Mouse (Mus musculus): ENCODE data around the gene Zfp853. TPM values are rescaled to one million over a fixed set of nuclear protein-coding genes. Genes with fewer than 3 reads are reported as not detected.
A peak's percentile ranks its signal among the peaks of the same experiment; 100 is the strongest.

The Zfp853 gene
- polyA plus RNA-seq, 1 experiment, result 2.0 TPM

DNA sequence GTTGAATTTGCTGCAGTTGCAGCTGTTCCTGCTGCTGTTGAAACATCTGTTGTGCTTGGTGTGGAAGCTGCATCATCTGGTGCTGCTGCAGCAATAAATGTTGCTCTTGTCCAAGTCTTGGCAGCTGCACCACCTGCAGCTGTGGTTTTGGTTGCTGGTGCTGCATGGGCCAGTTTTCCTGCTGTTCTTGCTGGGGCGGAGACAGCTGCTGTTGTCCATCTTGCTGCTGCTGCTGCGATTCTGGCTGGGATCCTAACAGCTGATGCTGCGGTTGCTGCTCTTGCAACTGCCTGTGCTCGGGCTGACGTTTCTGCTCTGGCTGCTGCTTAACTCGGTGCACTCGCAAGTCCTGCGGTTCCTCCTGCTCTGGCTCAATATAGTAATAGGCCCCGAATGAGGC lies 4.1 kb downstream of the Zfp853 start:
- 64% methylated on average over 9 of the region's 9 CpGs for WGBS
- H3K4me1 ChIP-seq (ENCODE audit: control insufficient read depth, insufficient read depth, low read length), result no peaks in the 10 kb centered on the region
- no peak overlapping the region for H3K27ac ChIP-seq (ENCODE audit: insufficient read depth, low read length)
- DNase-seq, result no peak
- no peak for TF ChIP-seq CTCF (IDR thresholded peaks at IDR 0.05; ENCODE audit: borderline replicate concordance, insufficient read depth, low read depth, low read length)
- TF ChIP-seq POLR2A (IDR thresholded peaks at IDR 0.05; ENCODE audit: borderline replicate concordance, insufficient read depth, low read length), result no peak
- no peak overlapping the region for H3K4me3 ChIP-seq (replicated peaks; ENCODE audit: insufficient read depth, low read depth, low read length)
- H3K27me3 ChIP-seq (ENCODE audit: control insufficient read depth, insufficient read depth, low read length), result peaks cover 2% of the 10 kb centered on the region; the same call in 1 of the 2 replicates

DNA sequence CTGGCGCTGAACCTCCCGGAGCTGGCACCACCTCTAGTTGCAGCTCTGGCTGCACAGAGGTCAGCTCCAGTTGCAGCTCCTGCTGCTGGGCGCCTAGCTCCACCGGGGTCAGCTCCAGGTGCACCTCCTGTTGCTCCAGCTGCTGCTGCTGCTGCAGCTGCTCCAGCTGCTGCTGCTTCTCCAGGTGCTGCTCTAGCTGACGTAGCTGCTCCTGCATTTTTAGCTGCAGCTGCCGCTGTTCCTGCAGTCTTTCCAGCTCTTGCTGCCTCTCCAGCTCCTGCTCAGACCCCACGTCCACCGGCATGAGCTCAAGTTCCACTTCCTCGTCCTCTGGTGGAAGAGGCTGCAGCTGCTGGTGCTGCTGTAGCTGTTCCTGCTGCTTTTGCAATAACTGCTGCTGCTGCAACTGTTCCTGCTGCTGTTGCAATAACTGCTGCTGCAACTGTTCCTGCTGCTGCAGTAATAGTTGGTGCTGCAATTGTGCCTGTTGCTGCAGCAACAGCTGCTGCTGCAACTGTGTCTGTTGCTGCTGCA lies 5.0 kb downstream of the Zfp853 start:
- H3K27me3 ChIP-seq (ENCODE audit: control insufficient read depth, insufficient read depth, low read length), result peaks cover 2% of the 10 kb centered on the region; the same call in 1 of the 2 replicates
- H3K27ac ChIP-seq (ENCODE audit: insufficient read depth, low read length), result no peak overlapping the region
- H3K4me1 ChIP-seq (ENCODE audit: control insufficient read depth, insufficient read depth, low read length), result no peaks in the 10 kb centered on the region
- 43% methylated on average over 9 of the region's 9 CpGs for WGBS
- peak overlapping the region; percentile 57 for H3K4me3 ChIP-seq (replicated peaks; ENCODE audit: insufficient read depth, low read depth, low read length)
- no peak for TF ChIP-seq CTCF (IDR thresholded peaks at IDR 0.05; ENCODE audit: borderline replicate concordance, insufficient read depth, low read depth, low read length)
- TF ChIP-seq POLR2A (IDR thresholded peaks at IDR 0.05; ENCODE audit: borderline replicate concordance, insufficient read depth, low read length), result no peak
- DNase-seq, result no peak

- Histone ChIP-seq H3K4me1 (ENCODE audit: control insufficient read depth, insufficient read depth, low read length) (no peaks in the 10 kb centered on the region), H3K27ac (ENCODE audit: insufficient read depth, low read length) (no peak overlapping the region), H3K4me3 (replicated peaks; ENCODE audit: insufficient read depth, low read depth, low read length) (peak overlapping the region; percentile 57), H3K27me3 (ENCODE audit: control insufficient read depth, insufficient read depth, low read length) (no peaks in the 10 kb centered on the region)
- WGBS, result 6% methylated on average over 48 of the region's 48 CpGs
- peak; percentile 55 to 69 for DNase-seq
- TF ChIP-seq CTCF (IDR thresholded peaks at IDR 0.05; ENCODE audit: borderline replicate concordance, insufficient read depth, low read depth, low read length) (no peak), POLR2A (IDR thresholded peaks at IDR 0.05; ENCODE audit: borderline replicate concordance, insufficient read depth, low read length) (0 out of 2 replicates have a peak, but pooled peaks have one; percentile 12)
Observed at GRCm38 (mm10) chr5:143287774-143288328, 5.6 kb downstream of the Zfp853 start.

DNA sequence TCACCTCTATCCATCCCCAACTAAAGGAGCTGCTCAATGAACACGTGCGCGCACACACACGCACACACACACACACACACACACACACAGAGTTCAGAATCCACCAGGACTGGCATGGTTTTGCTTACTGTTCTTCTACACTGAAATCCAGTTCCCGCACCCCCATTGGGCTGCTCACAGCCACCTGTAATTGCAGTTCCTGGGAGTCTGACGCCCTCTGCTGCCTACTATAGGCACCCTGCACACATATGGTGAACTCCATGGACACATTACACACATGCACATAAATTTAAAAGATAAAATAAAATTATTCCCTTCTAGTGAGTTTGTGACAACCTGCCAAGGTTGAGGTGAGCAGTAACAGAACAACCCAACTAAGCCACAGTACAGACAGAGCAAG lies 8.7 kb downstream of the Zfp853 start:
- WGBS, result 51% methylated on average over 6 of the region's 6 CpGs
- Histone ChIP-seq H3K27ac (ENCODE audit: insufficient read depth, low read length) (no peak overlapping the region), H3K4me3 (replicated peaks; ENCODE audit: insufficient read depth, low read depth, low read length) (no peak overlapping the region), H3K4me1 (ENCODE audit: control insufficient read depth, insufficient read depth, low read length) (no peaks in the 10 kb centered on the region), H3K27me3 (ENCODE audit: control insufficient read depth, insufficient read depth, low read length) (no peaks in the 10 kb centered on the region)
- DNase-seq, result no peak
- TF ChIP-seq CTCF (IDR thresholded peaks at IDR 0.05; ENCODE audit: borderline replicate concordance, insufficient read depth, low read depth, low read length) (peak; percentile 43; the same call in 1 of the 2 replicates), POLR2A (IDR thresholded peaks at IDR 0.05; ENCODE audit: borderline replicate concordance, insufficient read depth, low read length) (no peak)

GRCm38 (mm10) chr5:143279247-143279646 lies 14.2 kb downstream of the Zfp853 start:
- 48% methylated on average over 10 of the region's 10 CpGs for WGBS
- no peak overlapping the region for H3K4me3 ChIP-seq (replicated peaks; ENCODE audit: insufficient read depth, low read depth, low read length)

DNA sequence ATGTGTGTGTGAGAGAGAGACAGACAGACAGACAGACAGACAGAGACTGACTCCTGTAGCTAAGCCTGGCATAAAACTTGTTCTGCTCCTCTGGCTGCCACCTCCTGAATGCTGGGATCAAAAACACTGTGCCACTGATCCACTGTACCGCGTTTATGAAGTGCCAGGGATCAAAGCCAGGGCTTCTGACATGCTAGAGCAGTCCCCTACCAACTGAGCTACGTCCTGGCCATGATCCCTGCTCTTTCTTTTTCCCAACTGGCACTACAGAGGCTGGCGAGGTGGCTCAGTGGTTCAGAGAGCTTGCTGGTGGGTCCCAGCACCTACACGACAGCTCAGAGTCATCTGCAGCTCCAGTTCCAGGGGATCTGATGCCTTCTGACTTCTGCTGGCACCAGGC lies 17.7 kb downstream of the Zfp853 start:
- TF ChIP-seq CTCF (IDR thresholded peaks at IDR 0.05; ENCODE audit: borderline replicate concordance, insufficient read depth, low read depth, low read length) (no peak), POLR2A (IDR thresholded peaks at IDR 0.05; ENCODE audit: borderline replicate concordance, insufficient read depth, low read length) (no peak)
- H3K27ac ChIP-seq (ENCODE audit: insufficient read depth, low read length), result no peak overlapping the region
- H3K4me1 ChIP-seq (ENCODE audit: control insufficient read depth, insufficient read depth, low read length), result peaks cover 5% of the 10 kb centered on the region
- H3K27me3 ChIP-seq (ENCODE audit: control insufficient read depth, insufficient read depth, low read length), result no peaks in the 10 kb centered on the region
- H3K4me3 ChIP-seq (replicated peaks; ENCODE audit: insufficient read depth, low read depth, low read length), result no peak overlapping the region
- 13% methylated on average over 5 of the region's 5 CpGs for WGBS
- DNase-seq, result no peak

More at GRCm38 (mm10) chr5:143279247-143279646, 14.2 kb downstream of the Zfp853 start:
- DNase-seq, result no peak
- no peaks in the 10 kb centered on the region for H3K27me3 ChIP-seq (ENCODE audit: control insufficient read depth, insufficient read depth, low read length)
- TF ChIP-seq CTCF (IDR thresholded peaks at IDR 0.05; ENCODE audit: borderline replicate concordance, insufficient read depth, low read depth, low read length), result no peak
- TF ChIP-seq POLR2A (IDR thresholded peaks at IDR 0.05; ENCODE audit: borderline replicate concordance, insufficient read depth, low read length), result no peak
- no peaks in the 10 kb centered on the region for H3K4me1 ChIP-seq (ENCODE audit: control insufficient read depth, insufficient read depth, low read length)
- no peak overlapping the region for H3K27ac ChIP-seq (ENCODE audit: insufficient read depth, low read length)

DNA sequence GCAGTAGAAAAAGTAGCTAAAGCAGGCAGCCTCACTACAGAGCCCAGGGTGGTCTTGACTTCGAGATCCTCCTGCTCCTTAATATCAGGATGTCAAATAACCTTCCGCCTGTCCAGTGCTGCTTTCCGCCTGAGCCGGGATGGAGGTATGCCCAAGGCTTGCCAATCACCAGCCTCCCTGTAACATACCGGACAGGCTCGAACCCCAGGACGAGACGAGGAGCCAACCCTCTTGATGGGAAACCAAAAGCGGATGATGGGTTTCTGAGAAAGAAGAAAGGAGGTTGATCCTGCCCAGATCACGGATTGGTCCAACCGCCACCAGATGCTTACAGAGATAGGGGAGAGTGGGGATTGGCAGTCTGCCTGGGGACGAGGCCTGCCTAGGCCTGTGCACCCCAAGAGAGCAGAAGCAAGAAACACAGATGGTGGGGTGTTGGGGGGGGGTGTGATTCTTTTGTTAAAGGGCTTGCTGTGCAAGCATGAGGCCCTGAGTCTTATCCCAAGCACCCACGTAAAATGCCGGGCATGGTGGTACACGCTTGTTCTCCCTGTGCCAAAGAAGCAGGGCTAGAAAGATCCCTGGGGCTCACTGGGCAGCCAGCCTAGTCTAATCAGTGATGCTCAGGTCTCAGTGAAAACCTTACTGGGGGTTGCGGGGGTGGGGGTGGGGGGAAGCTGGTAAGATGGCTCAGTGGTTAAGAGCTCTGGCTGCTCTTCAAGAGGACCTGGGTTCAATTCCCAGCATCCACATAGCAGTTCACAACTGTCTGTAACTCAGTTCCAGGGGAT lies 20.7 kb downstream of the Zfp853 start:
- DNase-seq, result no peak
- Histone ChIP-seq H3K4me3 (replicated peaks; ENCODE audit: insufficient read depth, low read depth, low read length) (no peak overlapping the region), H3K4me1 (ENCODE audit: control insufficient read depth, insufficient read depth, low read length) (peaks cover 12% of the 10 kb centered on the region), H3K27ac (ENCODE audit: insufficient read depth, low read length) (no peak overlapping the region), H3K27me3 (ENCODE audit: control insufficient read depth, insufficient read depth, low read length) (no peaks in the 10 kb centered on the region)
- TF ChIP-seq CTCF (IDR thresholded peaks at IDR 0.05; ENCODE audit: borderline replicate concordance, insufficient read depth, low read depth, low read length) (no peak), POLR2A (IDR thresholded peaks at IDR 0.05; ENCODE audit: borderline replicate concordance, insufficient read depth, low read length) (no peak)
- WGBS, result 36% methylated on average over 16 of the region's 16 CpGs
